In genomic region chr7:73741841-73742240, GRCm38 (mm10) we compare ENCODE assay signal across 8 mouse cellular contexts. TPM values are rescaled to one million over a fixed set of nuclear protein-coding genes. Genes with fewer than 3 reads are reported as not detected.
DNase-seq lines count a peak whose midpoint lies in the region; ATAC-seq and TF ChIP-seq lines count a peak whose summit lies in the region.

No protein-coding gene starts in this region.

- WGBS in heart, embryonic 10.5 days = 69% methylated on average over 6 of the region's 6 CpGs
- 75% methylated on average over 6 of the region's 6 CpGs for WGBS in neural tube, embryonic 12.5 days
- WGBS in limb, embryonic 13.5 days = 52% methylated on average over 6 of the region's 6 CpGs
- 46% methylated on average over 6 of the region's 6 CpGs for WGBS in stomach, postnatal 0 days

- H3K9ac ChIP-seq in neural tube, embryonic 12.5 days = no peak overlapping the region
- no peak overlapping the region for H3K9ac ChIP-seq in limb, embryonic 13.5 days
- peak overlapping the region; percentile 72; the same call in 1 of the 2 replicates for H3K9ac ChIP-seq in stomach, postnatal 0 days (ENCODE audit: low read length)

- no peak overlapping the region for H3K27ac ChIP-seq in heart, embryonic 10.5 days
- H3K27ac ChIP-seq in neural tube, embryonic 12.5 days = no peak overlapping the region
- H3K27ac ChIP-seq in limb, embryonic 13.5 days = peak overlapping the region; percentile 67
- peak overlapping the region; percentile 86; the same call in 1 of the 2 replicates for H3K27ac ChIP-seq in stomach, postnatal 0 days (replicated peaks)

- no peak for TF ChIP-seq CTCF in stomach, postnatal 0 days (IDR thresholded peaks at IDR 0.05; ENCODE audit: low read depth)

- H3K36me3 ChIP-seq in heart, embryonic 10.5 days = no peaks in the 10 kb centered on the region
- H3K36me3 ChIP-seq in neural tube, embryonic 12.5 days = no peaks in the 10 kb centered on the region
- no peaks in the 10 kb centered on the region for H3K36me3 ChIP-seq in limb, embryonic 13.5 days
- no peaks in the 10 kb centered on the region for H3K36me3 ChIP-seq in stomach, postnatal 0 days (ENCODE audit: control insufficient read depth, insufficient read depth, low read length)

- peak overlapping the region; percentile 80; the same call in 1 of the 2 replicates for H3K4me3 ChIP-seq in heart, embryonic 10.5 days
- H3K4me3 ChIP-seq in neural tube, embryonic 12.5 days = no peak overlapping the region
- H3K4me3 ChIP-seq in limb, embryonic 13.5 days = peak overlapping the region; percentile 65
- peak overlapping the region; percentile 68 for H3K4me3 ChIP-seq in stomach, postnatal 0 days (ENCODE audit: low read depth, low read length)

- no peak for ATAC-seq in neural tube, embryonic 12.5 days (ENCODE audit: low FRiP score, low read depth)
- ATAC-seq in limb, embryonic 13.5 days (ENCODE audit: low FRiP score, low read depth) = no peak
- ATAC-seq in stomach, postnatal 0 days (ENCODE audit: low FRiP score, low TSS enrichment) = no peak

- H3K4me2 ChIP-seq in neural tube, embryonic 12.5 days (replicated peaks) = peak overlapping the region; percentile 98
- H3K4me2 ChIP-seq in limb, embryonic 13.5 days (replicated peaks) = peak overlapping the region; percentile 98
- peak overlapping the region; percentile 96 for H3K4me2 ChIP-seq in stomach, postnatal 0 days (replicated peaks; ENCODE audit: low read depth)

- no peak for TF ChIP-seq EP300 in stomach, postnatal 0 days (optimal IDR thresholded peaks at IDR 0.05)

- peaks cover 43% of the 10 kb centered on the region for H3K27me3 ChIP-seq in heart, embryonic 10.5 days (ENCODE audit: insufficient read depth, poor library complexity, severe bottlenecking)
- H3K27me3 ChIP-seq in neural tube, embryonic 12.5 days (replicated peaks) = peaks cover 22% of the 10 kb centered on the region
- H3K27me3 ChIP-seq in limb, embryonic 13.5 days = peaks cover 37% of the 10 kb centered on the region
- H3K27me3 ChIP-seq in stomach, postnatal 0 days (ENCODE audit: control insufficient read depth, insufficient read depth, low read length) = no peaks in the 10 kb centered on the region

- intact Hi-C loops in heart, postnatal 14 days (cut with DNase I) = no loop called here

- H3K4me1 ChIP-seq in heart, embryonic 10.5 days = peaks cover 42% of the 10 kb centered on the region
- H3K4me1 ChIP-seq in neural tube, embryonic 12.5 days = peaks cover 15% of the 10 kb centered on the region
- peaks cover 44% of the 10 kb centered on the region for H3K4me1 ChIP-seq in limb, embryonic 13.5 days
- H3K4me1 ChIP-seq in stomach, postnatal 0 days (replicated peaks; ENCODE audit: control insufficient read depth, insufficient read depth) = peaks cover 9% of the 10 kb centered on the region; the same call in 1 of the 2 replicates

- DNase-seq in heart, embryonic 10.5 days (ENCODE audit: low spot score) = no peak
- DNase-seq in heart, postnatal 14 days = no peak
- no peak for DNase-seq in neural tube, embryonic 10.5 days (ENCODE audit: extremely low spot score, low spot score)
- no peak for DNase-seq in stomach, postnatal 0 days (ENCODE audit: low spot score)
- no peak for DNase-seq in urinary bladder, adult 2 months (ENCODE audit: low spot score)
- DNase-seq in frontal cortex, postnatal 36 days (ENCODE audit: low spot score in 2 of 2) = no peak

- H3K9me3 ChIP-seq in heart, embryonic 10.5 days = no peaks in the 10 kb centered on the region
- H3K9me3 ChIP-seq in neural tube, embryonic 12.5 days = no peaks in the 10 kb centered on the region
- H3K9me3 ChIP-seq in limb, embryonic 13.5 days = no peaks in the 10 kb centered on the region; the same call in 1 of the 2 replicates
- no peaks in the 10 kb centered on the region for H3K9me3 ChIP-seq in stomach, postnatal 0 days (ENCODE audit: control insufficient read depth, low read length)

RNA-seq across cellular contexts. Expression of gene Fam174b, which starts 1.7 kb away (rescaled TPM):
- polyA plus RNA-seq in heart, embryonic 10.5 days (2016; fragmentation: Nextera tagmentation; extraction: Ambion mirVana) = 21.0 and 24.1 TPM in 2 replicates
- 100 to 1,000 TPM; 132 TPM for total RNA-seq in heart, postnatal 14 days (2021)
- polyA plus RNA-seq in neural tube, embryonic 12.5 days (2016; fragmentation: Nextera tagmentation; extraction: Ambion mirVana) = 33.7 and 34.1 TPM in 2 replicates
- 37.4 TPM in 2 replicates for polyA plus RNA-seq in limb, embryonic 13.5 days (2015; fragmentation: Nextera tagmentation; extraction: Ambion mirVana)
- 48.6 and 49.2 TPM in 2 replicates for polyA plus RNA-seq in stomach, postnatal 0 days (2015; fragmentation: Nextera tagmentation; extraction: Ambion mirVana)
- polyA plus RNA-seq in urinary bladder, adult 2 months (2012; rRNA removed) = 49.2 and 52.9 TPM in 2 replicates

Comparison
In these comparisons a context has a peak if more than half of its experiments do, and no peak if none do; other contexts are left out.
1. H3K27ac ChIP-seq: peak in limb, embryonic 13.5 days (single experiment) and stomach, postnatal 0 days (single experiment); none in heart, embryonic 10.5 days (single experiment) and neural tube, embryonic 12.5 days (single experiment).
2. Peak in every context shown above with its lines, with median percentiles within 50 percentile points of each other: H3K4me2 ChIP-seq.